Mouse (Mus musculus): ENCODE measurements around the gene Cap2. TPM values are rescaled to one million over a fixed set of nuclear protein-coding genes. Genes with fewer than 3 reads are reported as not detected.

The Cap2 gene
- polyA plus RNA-seq, 1 experiment from 2014 or later = 0.47 TPM

DNA sequence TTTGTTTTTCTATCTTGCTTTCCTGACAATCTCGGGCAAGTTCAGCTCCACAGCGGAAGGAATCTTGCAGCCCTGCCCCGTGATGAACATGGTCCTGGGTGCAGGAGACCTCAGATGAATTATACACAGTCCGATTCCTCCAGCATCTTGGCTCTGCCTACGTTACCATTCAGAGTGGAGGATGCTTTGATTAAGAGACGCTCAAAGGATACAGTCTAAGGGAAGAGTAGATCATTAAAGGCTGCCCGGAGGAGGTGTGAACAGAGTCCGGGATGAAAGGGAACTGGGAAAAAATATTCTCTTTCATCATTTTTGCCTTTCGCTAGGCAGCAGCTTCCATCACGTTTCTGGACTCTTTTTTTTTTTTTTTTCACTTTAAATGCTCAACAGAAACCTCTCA is 27.4 kb downstream of the Cap2 start:
- 74% methylated on average over 10 of the region's 10 CpGs for WGBS (ENCODE audit: insufficient replicate concordance)
- Histone ChIP-seq H3K27me3 (ENCODE audit: insufficient read depth, low read length) (no peaks in the 10 kb centered on the region), H3K4me3 (ENCODE audit: low read depth, low read length) (no peak overlapping the region), H3K4me2 (ENCODE audit: low read depth, low read length) (no peak overlapping the region), H3K9ac (replicated peaks) (no peak overlapping the region), H3K9me3 (ENCODE audit: low read length) (no peaks in the 10 kb centered on the region), H3K36me3 (replicated peaks; ENCODE audit: insufficient read depth, low read length) (no peaks in the 10 kb centered on the region), H3K27ac (ENCODE audit: low read depth) (no peak overlapping the region), H3K4me1 (ENCODE audit: insufficient read depth) (no peaks in the 10 kb centered on the region)
- no peak for ATAC-seq
- DNase-seq = no peak
- TF ChIP-seq CTCF (IDR thresholded peaks at IDR 0.05; ENCODE audit: low read depth) = no peak
- no peak for TF ChIP-seq EP300 (IDR thresholded peaks at IDR 0.05; ENCODE audit: low read depth)

DNA sequence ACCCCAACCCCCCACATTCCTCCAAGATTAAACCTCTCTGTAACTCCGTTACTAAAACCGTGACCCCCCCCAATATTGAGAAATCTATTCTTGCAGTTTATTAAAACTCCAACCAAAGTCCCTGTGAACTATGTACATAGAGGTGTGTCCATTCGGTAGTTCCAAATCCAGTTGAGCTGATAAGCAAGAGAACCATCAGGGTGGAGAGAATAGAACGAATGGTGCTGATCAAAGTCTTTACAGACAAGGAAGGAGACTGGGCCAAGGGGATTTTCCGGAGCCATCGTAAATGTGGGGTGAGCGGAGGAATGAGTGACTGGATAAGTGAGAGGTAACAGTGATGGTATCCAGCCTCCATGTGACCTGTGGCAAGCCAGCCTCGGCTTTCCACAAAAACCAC is 28.9 kb downstream of the Cap2 start:
- DNase-seq = no peak
- H3K27ac ChIP-seq (ENCODE audit: low read depth) = no peak overlapping the region
- 65% methylated on average over 8 of the region's 8 CpGs for WGBS (ENCODE audit: insufficient replicate concordance)
- H3K27me3 ChIP-seq (ENCODE audit: insufficient read depth, low read length) = no peaks in the 10 kb centered on the region
- TF ChIP-seq CTCF (IDR thresholded peaks at IDR 0.05; ENCODE audit: low read depth) (no peak), EP300 (IDR thresholded peaks at IDR 0.05; ENCODE audit: low read depth) (no peak)
- H3K4me1 ChIP-seq (ENCODE audit: insufficient read depth) = 0 out of 2 replicates have a peak, but pooled peaks cover 2% of the 10 kb centered on the region
- no peaks in the 10 kb centered on the region for H3K9me3 ChIP-seq (ENCODE audit: low read length)
- ATAC-seq = no peak
- H3K9ac ChIP-seq (replicated peaks) = no peak overlapping the region
- no peak overlapping the region for H3K4me2 ChIP-seq (ENCODE audit: low read depth, low read length)
- no peak overlapping the region for H3K4me3 ChIP-seq (ENCODE audit: low read depth, low read length)
- no peaks in the 10 kb centered on the region for H3K36me3 ChIP-seq (replicated peaks; ENCODE audit: insufficient read depth, low read length)

DNA sequence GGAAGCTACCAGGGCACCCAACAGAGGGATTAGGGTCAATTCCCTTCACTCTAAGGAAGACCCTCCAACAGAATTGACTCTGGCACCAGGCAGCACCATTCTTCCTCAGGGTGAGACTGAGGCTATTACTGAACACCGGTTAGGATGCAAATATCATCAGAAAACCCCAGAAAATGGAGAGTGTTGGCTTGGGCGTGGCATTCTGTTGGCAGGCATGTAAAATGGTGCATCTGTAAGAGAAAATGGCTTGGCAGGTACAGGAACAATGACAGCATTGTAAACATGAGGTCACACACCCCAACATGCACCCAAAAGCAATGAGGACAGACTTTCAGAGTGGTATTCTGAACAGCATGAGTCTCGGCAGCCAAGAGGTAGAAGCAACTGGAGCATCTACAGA is 30.0 kb downstream of the Cap2 start:
- 0 out of 2 replicates have a peak, but pooled peaks cover 2% of the 10 kb centered on the region for H3K4me1 ChIP-seq (ENCODE audit: insufficient read depth)
- H3K9me3 ChIP-seq (ENCODE audit: low read length) = no peaks in the 10 kb centered on the region
- H3K4me2 ChIP-seq (ENCODE audit: low read depth, low read length) = no peak overlapping the region
- H3K36me3 ChIP-seq (replicated peaks; ENCODE audit: insufficient read depth, low read length) = no peaks in the 10 kb centered on the region
- no peak overlapping the region for H3K4me3 ChIP-seq (ENCODE audit: low read depth, low read length)
- H3K9ac ChIP-seq (replicated peaks) = no peak overlapping the region
- DNase-seq = no peak
- H3K27me3 ChIP-seq (ENCODE audit: insufficient read depth, low read length) = no peaks in the 10 kb centered on the region
- no peak for ATAC-seq
- H3K27ac ChIP-seq (ENCODE audit: low read depth) = no peak overlapping the region
- no peak for TF ChIP-seq EP300 (IDR thresholded peaks at IDR 0.05; ENCODE audit: low read depth)
- no peak for TF ChIP-seq CTCF (IDR thresholded peaks at IDR 0.05; ENCODE audit: low read depth)
- 79% methylated on average over 3 of the region's 3 CpGs for WGBS (ENCODE audit: insufficient replicate concordance)

DNA sequence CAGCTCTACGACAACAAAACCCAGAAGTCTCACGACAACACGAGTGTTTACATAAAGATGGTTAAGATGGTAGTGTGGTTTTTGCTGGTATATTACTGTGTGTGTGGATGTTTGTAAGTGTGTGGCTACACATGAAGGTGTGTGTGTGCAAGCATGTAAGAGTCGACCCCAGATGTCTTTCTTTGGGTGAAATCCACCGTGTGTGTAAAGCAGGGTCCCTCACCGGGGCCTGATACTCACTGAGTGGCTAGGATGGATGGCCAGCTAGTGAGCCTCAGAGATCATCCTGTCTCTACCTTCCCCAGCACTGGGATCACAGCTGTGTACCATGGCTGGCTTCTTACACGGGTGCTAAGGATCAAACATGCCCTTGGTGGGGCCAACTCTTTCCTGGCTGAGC is 30.6 kb downstream of the Cap2 start:
- H3K4me3 ChIP-seq (ENCODE audit: low read depth, low read length) = no peak overlapping the region
- DNase-seq (no peak), ATAC-seq (no peak)
- H3K36me3 ChIP-seq (replicated peaks; ENCODE audit: insufficient read depth, low read length) = no peaks in the 10 kb centered on the region
- no peaks in the 10 kb centered on the region for H3K9me3 ChIP-seq (ENCODE audit: low read length)
- no peak overlapping the region for H3K4me2 ChIP-seq (ENCODE audit: low read depth, low read length)
- no peaks in the 10 kb centered on the region for H3K27me3 ChIP-seq (ENCODE audit: insufficient read depth, low read length)
- no peak for TF ChIP-seq CTCF (IDR thresholded peaks at IDR 0.05; ENCODE audit: low read depth)
- no peak for TF ChIP-seq EP300 (IDR thresholded peaks at IDR 0.05; ENCODE audit: low read depth)
- no peak overlapping the region for H3K9ac ChIP-seq (replicated peaks)
- 0 out of 2 replicates have a peak, but pooled peaks cover 2% of the 10 kb centered on the region for H3K4me1 ChIP-seq (ENCODE audit: insufficient read depth)
- 83% methylated on average over 7 of the region's 7 CpGs for WGBS (ENCODE audit: insufficient replicate concordance)
- H3K27ac ChIP-seq (ENCODE audit: low read depth) = no peak overlapping the region

DNA sequence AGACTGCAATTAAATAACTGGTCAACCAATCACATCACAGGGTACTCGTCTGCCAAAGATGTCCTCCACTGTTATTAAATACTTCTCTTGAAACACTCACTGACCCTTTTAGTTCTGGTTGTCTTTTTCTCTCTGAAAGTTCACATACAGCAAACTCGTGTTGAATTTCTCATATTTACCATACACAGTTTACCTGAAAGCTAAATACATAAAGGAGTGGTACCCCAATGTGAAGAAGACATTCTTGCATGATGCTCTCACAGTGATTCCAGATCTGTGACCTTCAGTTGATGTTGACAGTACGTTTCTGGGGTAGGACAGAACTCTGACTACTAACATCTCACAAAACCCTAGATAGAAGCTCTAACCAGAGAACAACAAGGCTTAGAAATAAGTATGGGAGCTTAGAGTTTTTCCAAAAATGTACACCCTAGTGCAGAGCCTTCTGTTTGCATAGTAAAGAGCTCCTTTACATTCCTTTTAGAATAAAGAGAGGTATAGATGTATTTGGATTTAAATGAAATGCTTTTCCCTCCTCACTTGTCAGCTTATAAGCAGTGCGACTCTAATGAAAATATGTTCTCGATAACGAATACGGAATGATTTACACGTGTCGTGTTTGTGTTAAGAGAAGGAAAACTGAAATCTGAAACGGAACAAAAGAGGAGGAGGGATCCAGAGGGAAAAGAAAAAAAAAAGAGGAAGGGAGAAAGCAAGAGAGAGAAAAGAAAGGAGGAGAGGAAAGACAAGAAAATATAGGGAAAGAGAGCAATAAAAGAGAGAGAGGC is 31.9 kb downstream of the Cap2 start:
- no peak for DNase-seq

DNA sequence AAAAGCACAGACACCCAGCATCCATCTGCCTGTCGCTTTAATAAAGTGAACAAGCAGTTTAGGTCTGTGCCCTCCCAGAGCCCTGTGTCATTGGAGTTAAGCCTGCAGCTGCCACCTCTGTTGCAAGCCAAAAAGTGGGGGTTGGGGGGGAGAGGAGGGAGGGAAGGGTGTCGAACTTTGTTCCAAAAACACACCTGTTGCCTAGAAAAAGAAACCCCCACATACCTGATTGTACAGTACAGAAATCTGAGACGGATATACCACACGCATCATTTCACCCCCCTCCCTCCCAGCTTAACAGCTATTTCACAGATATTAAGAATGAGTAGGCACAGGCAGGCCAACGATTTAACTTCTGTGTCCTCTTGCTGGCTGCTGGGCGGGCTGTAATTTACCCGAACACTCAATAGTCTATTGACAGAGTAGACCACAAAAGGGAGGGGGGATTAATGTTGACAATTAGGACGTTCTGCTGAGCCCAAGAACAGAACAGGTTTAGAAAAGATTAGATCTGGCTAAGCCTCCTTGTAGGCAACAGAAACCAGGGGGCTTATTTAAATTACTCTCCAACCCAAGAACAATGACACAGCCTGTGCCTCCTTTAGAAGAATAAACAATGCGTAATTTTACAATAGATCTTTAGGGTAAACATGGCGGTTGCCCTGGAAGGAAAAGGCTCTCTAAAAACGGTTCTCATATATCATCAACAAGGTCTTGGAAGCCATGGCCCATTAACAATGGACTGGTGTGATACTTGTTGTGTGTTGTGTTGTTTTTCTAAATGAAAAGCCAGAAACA is 32.7 kb downstream of the Cap2 start:
- no peak for TF ChIP-seq EP300 (IDR thresholded peaks at IDR 0.05; ENCODE audit: low read depth)
- no peak for TF ChIP-seq CTCF (IDR thresholded peaks at IDR 0.05; ENCODE audit: low read depth)
- H3K9ac ChIP-seq (replicated peaks) = no peak overlapping the region
- 37% methylated on average over 11 of the region's 11 CpGs for WGBS (ENCODE audit: insufficient replicate concordance)
- peak; percentile 80 for ATAC-seq
- H3K4me1 ChIP-seq (ENCODE audit: insufficient read depth) = 0 out of 2 replicates have a peak, but pooled peaks cover 2% of the 10 kb centered on the region
- peak overlapping the region; percentile 10 for H3K4me2 ChIP-seq (ENCODE audit: low read depth, low read length)
- H3K4me3 ChIP-seq (ENCODE audit: low read depth, low read length) = no peak overlapping the region
- DNase-seq = peak; percentile 50
- no peaks in the 10 kb centered on the region for H3K36me3 ChIP-seq (replicated peaks; ENCODE audit: insufficient read depth, low read length)
- H3K27me3 ChIP-seq (ENCODE audit: insufficient read depth, low read length) = no peaks in the 10 kb centered on the region
- no peaks in the 10 kb centered on the region for H3K9me3 ChIP-seq (ENCODE audit: low read length)
- no peak overlapping the region for H3K27ac ChIP-seq (ENCODE audit: low read depth)

More for the DNA sequence above, 31.9 kb downstream of the Cap2 start:
- peak overlapping the region; percentile 10; the same call in 1 of the 2 replicates for H3K4me2 ChIP-seq (ENCODE audit: low read depth, low read length)
- no peak overlapping the region for H3K27ac ChIP-seq (ENCODE audit: low read depth)
- WGBS (ENCODE audit: insufficient replicate concordance) = 57% methylated on average over 10 of the region's 10 CpGs
- TF ChIP-seq EP300 (IDR thresholded peaks at IDR 0.05; ENCODE audit: low read depth) = no peak
- no peak for ATAC-seq
- H3K9ac ChIP-seq (replicated peaks) = no peak overlapping the region
- no peaks in the 10 kb centered on the region for H3K27me3 ChIP-seq (ENCODE audit: insufficient read depth, low read length)
- no peak overlapping the region for H3K4me3 ChIP-seq (ENCODE audit: low read depth, low read length)
- H3K36me3 ChIP-seq (replicated peaks; ENCODE audit: insufficient read depth, low read length) = no peaks in the 10 kb centered on the region
- no peaks in the 10 kb centered on the region for H3K9me3 ChIP-seq (ENCODE audit: low read length)
- H3K4me1 ChIP-seq (ENCODE audit: insufficient read depth) = 0 out of 2 replicates have a peak, but pooled peaks cover 2% of the 10 kb centered on the region
